Mouse (Mus musculus): ENCODE measurements around the gene Gm14327.
"Not testable (repeated sequence)": the region's sequence is repeated elsewhere in the genome, so short reads cannot be mapped to it uniquely, and the experiment has no call there.

The Gm14327 gene

DNA sequence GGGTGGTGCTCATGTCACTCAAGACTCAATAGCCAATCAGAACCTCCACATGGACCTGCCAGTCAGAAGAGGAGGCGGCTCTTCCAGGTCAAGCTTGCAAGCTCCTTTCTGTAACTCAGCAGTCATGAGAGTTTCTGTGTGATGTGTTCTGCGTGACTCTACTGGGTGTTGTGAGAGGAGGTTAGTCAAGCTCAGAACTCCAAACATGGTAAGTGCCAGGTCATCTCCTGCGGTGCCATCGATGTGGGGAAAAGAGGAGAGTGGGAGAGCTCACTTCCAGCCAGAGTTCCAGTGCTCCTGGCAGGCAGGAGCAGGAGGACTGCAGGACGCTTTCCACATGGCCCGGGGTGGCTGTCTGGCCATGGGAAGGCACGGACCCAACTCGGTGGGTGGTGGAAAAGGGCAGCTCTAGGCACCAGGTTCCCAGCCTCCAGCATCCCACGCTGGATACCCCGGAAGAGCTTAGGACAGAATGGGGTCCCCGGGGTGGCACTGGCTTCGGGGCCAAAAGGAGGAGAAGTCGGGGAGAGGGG, at the start of gene Gm14327:
Gene Gm14327, plus strand, starts transcription at position 51 of the 533 bp plus-strand sequence.
- in situ Hi-C loops (cut with MboI; ENCODE audit: low sequenced_read_pairs): not testable (repeated sequence)

DNA sequence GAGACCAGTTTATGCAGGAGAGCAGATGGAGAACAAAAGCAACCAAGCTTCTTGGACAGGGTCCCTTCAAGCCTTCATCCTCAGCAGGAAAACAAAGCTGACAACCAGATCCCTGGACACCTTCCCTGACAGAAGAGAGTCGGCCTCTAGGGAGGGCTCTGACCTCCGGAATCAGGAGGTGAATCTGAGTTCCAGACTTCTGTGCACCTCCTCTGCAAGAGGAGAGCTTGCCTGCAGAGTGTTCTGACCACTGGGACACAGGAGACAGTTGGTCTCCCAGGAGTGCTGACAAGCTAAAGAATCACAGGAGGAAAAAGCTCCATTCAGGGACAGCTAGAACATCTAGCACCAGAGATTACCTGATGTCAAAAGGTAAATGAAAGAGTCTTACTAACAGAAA, 34.6 kb upstream of the Gm14327 start:
- in situ Hi-C loops (cut with MboI; ENCODE audit: low sequenced_read_pairs): not testable (repeated sequence)

DNA sequence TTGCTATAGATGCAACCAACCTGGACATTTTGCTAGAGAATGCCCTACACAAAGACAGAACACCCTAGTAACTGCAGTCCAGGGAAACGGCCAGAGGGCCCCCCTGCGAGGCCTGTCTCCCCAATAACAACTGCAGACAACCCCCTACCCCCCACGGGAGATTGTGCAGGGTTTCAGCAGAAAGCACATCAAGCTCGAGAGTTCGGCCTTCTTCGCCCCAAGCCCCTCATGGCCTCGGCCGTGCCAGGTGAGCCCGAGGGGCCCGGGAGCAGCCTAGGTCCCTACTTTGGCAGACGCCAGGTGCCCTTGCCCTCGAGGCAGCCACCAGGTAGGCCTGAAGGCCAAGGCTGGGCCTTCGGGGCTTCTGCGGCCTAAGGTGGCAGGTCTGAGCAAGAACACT, 9.2 kb upstream of the Gm14327 start:
- in situ Hi-C loops (cut with MboI; ENCODE audit: low sequenced_read_pairs): not testable (repeated sequence)

DNA sequence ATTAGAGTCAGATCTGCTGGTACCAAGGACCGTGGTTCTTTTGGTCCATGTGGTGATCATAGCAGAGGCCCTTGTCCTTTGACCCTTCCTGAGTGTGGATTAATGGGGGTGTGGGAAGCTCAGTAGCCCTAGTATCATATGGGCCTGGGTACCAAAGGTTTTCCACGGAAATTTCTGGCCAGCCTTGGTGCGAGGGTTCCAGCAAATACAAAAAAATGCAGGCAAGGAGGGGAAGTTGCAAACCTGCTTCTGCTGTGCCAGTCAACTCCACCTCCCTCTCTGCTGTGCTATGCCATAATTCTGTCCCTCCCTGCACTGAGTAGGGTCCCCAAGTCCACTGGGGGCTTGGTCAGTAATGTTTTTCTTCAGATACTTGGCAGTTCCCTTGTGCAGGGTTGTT, 1.3 kb downstream of the Gm14327 start:
- in situ Hi-C loops (cut with MboI; ENCODE audit: low sequenced_read_pairs): not testable (repeated sequence)

DNA sequence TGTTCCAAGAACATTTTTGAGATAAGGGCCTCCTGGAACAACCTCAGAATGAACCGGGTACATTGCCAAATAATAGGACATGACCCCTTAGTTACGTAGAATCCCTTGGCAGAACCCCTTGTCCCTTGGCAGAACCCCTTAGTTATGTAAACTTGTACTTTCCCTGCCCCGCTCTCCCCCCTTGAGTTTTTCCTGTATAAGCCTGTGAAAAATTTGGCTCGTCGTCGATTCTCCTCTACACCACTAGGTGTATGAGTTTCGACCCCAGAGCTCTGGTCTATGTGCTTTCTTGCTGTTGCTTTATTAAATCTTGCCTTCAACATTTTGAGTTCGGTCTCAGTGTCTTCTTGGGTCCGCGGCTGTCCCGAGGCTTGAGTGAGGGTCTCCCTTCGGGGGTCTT, 6.4 kb downstream of the Gm14327 start:
- in situ Hi-C loops (cut with MboI; ENCODE audit: low sequenced_read_pairs): not testable (repeated sequence)

DNA sequence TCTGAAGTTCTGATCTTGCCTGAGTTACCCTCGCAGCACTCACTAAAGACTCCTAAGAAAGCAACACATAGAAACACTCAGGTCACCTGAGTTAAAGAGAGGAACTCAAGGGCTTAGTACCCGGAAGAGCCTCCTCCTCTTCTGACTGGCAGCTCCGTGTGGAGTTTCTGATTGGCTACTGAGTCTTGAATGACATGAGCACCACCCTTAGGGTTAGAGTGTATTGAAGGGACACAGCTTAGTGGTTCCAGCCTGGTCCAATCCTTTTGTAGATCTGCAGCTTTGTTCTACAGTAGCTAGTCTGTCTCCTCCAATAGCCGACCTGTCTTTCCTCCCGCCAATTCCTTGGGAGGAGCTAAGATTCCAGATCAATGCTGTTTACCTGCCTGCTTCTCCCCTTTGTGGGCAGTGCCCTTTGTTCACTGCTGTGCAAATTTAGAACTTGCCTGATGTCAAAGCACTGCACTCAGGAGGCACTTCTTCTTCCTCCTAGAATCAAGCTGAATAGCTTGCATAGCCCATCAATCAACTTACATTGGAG, 28.7 kb downstream of the Gm14327 start, which contains the start of gene Zfp972:
Gene Zfp972, minus strand, starts transcription at position 51 of the 541 bp plus-strand sequence.
- in situ Hi-C loops (cut with MboI; ENCODE audit: low sequenced_read_pairs): not testable (repeated sequence)
